Mouse (Mus musculus) G1E (cell line): ENCODE data around the gene Prss34. TPM values are rescaled to one million over a fixed set of nuclear protein-coding genes. Genes with fewer than 3 reads are reported as not detected.

Experiments
- ATAC-seq: 2 replicates; pipeline ENCODE4 v1.8.0; 2016; ENCODE audit warnings: mild to moderate bottlenecking; ENCODE audit not compliant: insufficient number of reproducible peaks, poor library complexity, low FRiP score, severe bottlenecking; ENCODE audit errors: extremely low read depth
- DNase-seq: peaks from one replicate; pipeline ENCODE4 v3.0.0; 2012; ENCODE audit warnings: low spot score
- H3K27me3 ChIP-seq: 2 replicates; pipeline ENCODE4 v1.6.1; 2012; ENCODE audit warnings: mild to moderate bottlenecking, low read length, inconsistent platforms; ENCODE audit not compliant: insufficient read depth
- H3K36me3 ChIP-seq: replicated peaks from 2 replicates; pipeline ENCODE3; 2012; ENCODE audit warnings: mild to moderate bottlenecking, inconsistent platforms
- H3K4me1 ChIP-seq: 2 replicates; pipeline ENCODE4 v1.6.1; 2012; ENCODE audit warnings: low read depth, low read length, inconsistent platforms, mixed read lengths; ENCODE audit not compliant: insufficient read depth
- H3K4me3 ChIP-seq: 2 replicates; pipeline ENCODE4 v1.5.1; 2012; ENCODE audit warnings: low read depth, mild to moderate bottlenecking, inconsistent platforms, low read length, moderate library complexity, mixed read lengths
- H3K9me3 ChIP-seq: replicated peaks from 2 replicates; pipeline ENCODE4 v1.6.1; 2012; ENCODE audit warnings: inconsistent platforms
- CTCF ChIP-seq: IDR thresholded peaks from 2 replicates; pipeline ENCODE4 v1.5.1; 2012; ENCODE audit warnings: low read depth, low read length, inconsistent platforms, mixed read lengths
- GATA1 ChIP-seq: IDR thresholded peaks from 2 replicates; pipeline ENCODE4 v1.6.1; 2012; ENCODE audit warnings: borderline replicate concordance, low read length, inconsistent platforms, mixed read lengths
- GATA2 ChIP-seq: IDR thresholded peaks from 2 replicates; pipeline ENCODE4 v1.6.1; 2012; ENCODE audit warnings: low read depth, low read length, inconsistent platforms, borderline replicate concordance
- POLR2AphosphoS5 ChIP-seq: IDR thresholded peaks from 2 replicates; pipeline ENCODE4 v1.6.1; 2012; ENCODE audit warnings: low read depth, low read length, inconsistent platforms; ENCODE audit not compliant: insufficient replicate concordance
- TAL1 ChIP-seq: conservative IDR thresholded peaks from 2 replicates; pipeline ENCODE4 v1.6.1; 2012; ENCODE audit warnings: low read depth, low read length, inconsistent platforms, mixed read lengths
- polyA plus RNA-seq: library from polyadenylated mRNA; stranded (reverse); fragments of >175 nt; gene quantifications from 2 replicates; pipeline ENCODE4 v1.2.3, GENCODE M21; 2012
- total RNA-seq, 2 experiments: library from RNA; stranded (forward) in 1 of 2; stranded (reverse) in 1 of 2; fragments of 200-1000 nt in 1 of 2; fragments of >200 nt in 1 of 2; fragmentation: Nextera tagmentation in 1 of 2; gene quantifications; 2 replicates each; pipeline ENCODE4 v1.2.3; 2014 to 2017

Prss34 gene
- total and polyA plus RNA-seq, 3 experiments = not detected

DNA sequence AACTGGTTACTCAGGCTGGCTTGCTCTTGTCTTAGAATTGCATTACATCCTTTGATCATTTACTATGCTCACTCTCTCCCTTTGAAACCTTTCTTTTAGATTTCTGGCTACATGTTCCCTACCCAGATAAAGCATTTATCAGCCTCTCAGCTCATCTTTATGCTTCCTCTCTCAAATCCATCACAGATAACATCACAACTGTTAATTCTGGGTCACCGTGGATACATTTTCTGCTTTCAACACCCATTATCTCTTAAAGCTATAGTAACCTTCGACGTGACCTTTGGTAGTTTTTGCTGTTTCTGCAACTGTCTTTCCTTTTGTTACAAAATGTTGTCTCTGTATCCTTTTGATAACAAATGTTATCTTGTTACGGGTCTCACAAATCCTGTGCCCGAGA is 4.7 kb upstream of the Prss34 start:
- Histone ChIP-seq H3K4me1 (peaks cover 92% of the 10 kb centered on the region), H3K4me3 (no peak overlapping the region), H3K27me3 (no peaks in the 10 kb centered on the region), H3K36me3 (no peaks in the 10 kb centered on the region), H3K9me3 (no peaks in the 10 kb centered on the region)
- TF ChIP-seq GATA2 (no peak), TAL1 (peak; percentile 60; the same call in 1 of the 2 replicates), POLR2AphosphoS5 (no peak)
- DNase-seq (no peak), ATAC-seq (peak; percentile 78)

- ATAC-seq (no peak), DNase-seq (no peak)
- H3K4me3 ChIP-seq = peak overlapping the region; percentile 30; the same call in 1 of the 2 replicates
- TF ChIP-seq CTCF = no peak
- no peak for TF ChIP-seq TAL1
- no peak for TF ChIP-seq GATA2
- no peak for TF ChIP-seq GATA1
- TF ChIP-seq POLR2AphosphoS5 = no peak
- peaks cover 91% of the 10 kb centered on the region for H3K4me1 ChIP-seq
- H3K9me3 ChIP-seq = no peaks in the 10 kb centered on the region
- no peaks in the 10 kb centered on the region for H3K27me3 ChIP-seq
- no peaks in the 10 kb centered on the region for H3K36me3 ChIP-seq
These were observed 4.1 kb upstream of the Prss34 start for GRCm38 (mm10) chr17:25294111-25294510.

- Histone ChIP-seq H3K36me3 (no peaks in the 10 kb centered on the region), H3K4me1 (peaks cover 26% of the 10 kb centered on the region), H3K27me3 (peaks cover 5% of the 10 kb centered on the region; the same call in 1 of the 2 replicates), H3K9me3 (no peaks in the 10 kb centered on the region), H3K4me3 (no peak within 1 kb of the TSS)
- ATAC-seq (no peak), DNase-seq (no peak)
- TF ChIP-seq GATA2 = no peak
- no peak for TF ChIP-seq GATA1
- TF ChIP-seq CTCF = no peak
- no peak for TF ChIP-seq TAL1
- no peak for TF ChIP-seq POLR2AphosphoS5
These were observed 10.2 kb downstream of the Prss34 start, which contains the start of gene Prss28 for GRCm38 (mm10) chr17:25308346-25308745. Gene Prss28, plus strand, starts transcription at chr17:25308646.

GRCm38 (mm10) chr17:25318354-25318753 is 20.2 kb downstream of the Prss34 start, which contains the start of gene Prss29:
Gene Prss29, plus strand, starts transcription at chr17:25318654.
- no peaks in the 10 kb centered on the region for H3K36me3 ChIP-seq
- H3K27me3 ChIP-seq = peaks cover 44% of the 10 kb centered on the region
- DNase-seq = no peak
- ATAC-seq = no peak
- H3K9me3 ChIP-seq = no peaks in the 10 kb centered on the region
- no peak within 1 kb of the TSS for H3K4me3 ChIP-seq
- no peak for TF ChIP-seq TAL1
- no peak for TF ChIP-seq CTCF
- no peak for TF ChIP-seq GATA1
- no peak for TF ChIP-seq POLR2AphosphoS5
- TF ChIP-seq GATA2 = no peak
- H3K4me1 ChIP-seq = peaks cover 25% of the 10 kb centered on the region

- Histone ChIP-seq H3K4me1 (peaks cover 32% of the 10 kb centered on the region), H3K36me3 (no peaks in the 10 kb centered on the region), H3K9me3 (no peaks in the 10 kb centered on the region), H3K27me3 (peaks cover 46% of the 10 kb centered on the region), H3K4me3 (no peak overlapping the region)
- TF ChIP-seq GATA2 = no peak
- no peak for TF ChIP-seq CTCF
- TF ChIP-seq POLR2AphosphoS5 = no peak
- no peak for TF ChIP-seq GATA1
- TF ChIP-seq TAL1 = no peak
- ATAC-seq (no peak), DNase-seq (no peak)
These were observed 22.6 kb downstream of the Prss34 start for GRCm38 (mm10) chr17:25320819-25321218.

GRCm38 (mm10) chr17:25322930-25323329 is 24.7 kb downstream of the Prss34 start:
- H3K9me3 ChIP-seq = no peaks in the 10 kb centered on the region
- DNase-seq (no peak), ATAC-seq (no peak)
- H3K27me3 ChIP-seq = peaks cover 45% of the 10 kb centered on the region
- peaks cover 34% of the 10 kb centered on the region for H3K4me1 ChIP-seq
- no peak for TF ChIP-seq TAL1
- TF ChIP-seq GATA1 = no peak
- no peak for TF ChIP-seq GATA2
- TF ChIP-seq CTCF = no peak
- no peak for TF ChIP-seq POLR2AphosphoS5
- H3K4me3 ChIP-seq = no peak overlapping the region
- no peaks in the 10 kb centered on the region for H3K36me3 ChIP-seq

- Histone ChIP-seq H3K4me3 (no peak overlapping the region; the same call in 1 of the 2 replicates), H3K9me3 (no peaks in the 10 kb centered on the region), H3K4me1 (peaks cover 69% of the 10 kb centered on the region), H3K36me3 (no peaks in the 10 kb centered on the region), H3K27me3 (peaks cover 24% of the 10 kb centered on the region)
- DNase-seq = no peak
- no peak for ATAC-seq
- no peak for TF ChIP-seq TAL1
- no peak for TF ChIP-seq CTCF
- no peak for TF ChIP-seq GATA2
- TF ChIP-seq GATA1 = no peak
- no peak for TF ChIP-seq POLR2AphosphoS5
These were observed 34.1 kb downstream of the Prss34 start for GRCm38 (mm10) chr17:25332321-25332720.
